Mouse (Mus musculus): Measurements from ENCODE around the gene 4931440F15Rik.

The 4931440F15Rik gene

DNA sequence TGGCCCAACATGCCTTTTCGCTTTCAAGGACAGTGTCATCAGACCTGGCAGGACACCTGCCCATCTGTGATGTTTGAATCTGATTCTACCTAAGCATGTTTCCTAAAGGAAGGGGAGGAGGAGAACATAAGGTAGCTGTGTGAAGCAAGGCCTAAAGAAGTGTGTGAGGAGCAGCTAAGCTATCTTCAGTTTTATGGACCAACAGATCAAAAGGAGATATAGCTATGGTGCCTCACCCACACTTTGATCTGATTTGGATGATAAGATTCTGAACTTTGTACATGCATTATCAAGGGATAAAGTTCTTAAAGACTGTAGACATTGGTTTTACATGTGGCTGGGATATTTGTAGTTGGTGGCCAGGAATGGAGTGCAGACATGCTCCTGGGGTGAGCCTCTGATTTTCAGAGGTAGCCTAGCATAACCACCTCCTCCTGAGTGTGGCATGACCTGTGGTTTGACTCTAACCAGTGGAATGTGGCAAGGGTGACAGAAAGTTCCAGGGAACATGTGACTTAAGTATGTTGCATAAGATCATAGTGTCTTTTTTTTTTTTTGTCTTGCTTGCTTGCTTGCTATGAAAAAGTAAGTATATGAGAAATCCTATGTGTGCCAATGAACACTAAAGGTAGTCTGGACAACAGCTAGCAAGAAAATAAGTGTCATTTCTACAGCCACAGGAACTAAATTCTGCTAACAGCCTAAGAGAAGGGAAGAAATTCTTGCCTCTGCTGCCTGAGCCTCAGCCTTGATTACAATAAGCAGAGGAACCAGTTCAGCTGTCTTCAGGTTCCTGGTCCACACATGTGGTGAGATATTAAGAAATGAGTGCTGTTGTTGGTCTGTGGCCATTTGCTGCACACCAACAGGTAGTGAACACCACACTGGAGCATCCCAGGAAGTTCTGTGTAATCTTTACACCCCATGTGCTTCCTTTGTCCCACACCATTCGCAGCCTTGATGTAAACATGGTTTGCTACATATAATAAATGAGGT, 23.7 kb downstream of the 4931440F15Rik start:
- DNase-seq = peak in 1 of 2 experiments; percentile 16

DNA sequence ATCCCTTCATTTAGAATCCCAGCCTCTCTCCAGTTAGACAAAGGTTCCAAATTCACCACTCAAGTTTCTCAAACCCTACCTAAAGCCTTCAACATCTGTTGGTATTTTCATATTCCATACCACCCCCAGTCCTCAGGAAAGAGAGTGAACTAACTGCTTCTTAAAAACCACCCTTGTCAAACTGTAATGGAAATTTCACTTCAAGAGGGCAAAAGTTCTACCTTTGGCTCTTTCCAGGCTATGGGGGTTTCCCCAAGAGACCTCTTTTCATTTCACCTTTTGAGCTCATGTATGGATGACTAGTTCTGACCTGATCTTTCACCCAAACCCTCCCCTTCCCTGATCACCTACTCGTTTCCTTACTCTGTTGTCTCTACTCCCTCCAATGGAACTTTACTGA, 25.6 kb downstream of the 4931440F15Rik start:
- DNase-seq = no peak

DNA sequence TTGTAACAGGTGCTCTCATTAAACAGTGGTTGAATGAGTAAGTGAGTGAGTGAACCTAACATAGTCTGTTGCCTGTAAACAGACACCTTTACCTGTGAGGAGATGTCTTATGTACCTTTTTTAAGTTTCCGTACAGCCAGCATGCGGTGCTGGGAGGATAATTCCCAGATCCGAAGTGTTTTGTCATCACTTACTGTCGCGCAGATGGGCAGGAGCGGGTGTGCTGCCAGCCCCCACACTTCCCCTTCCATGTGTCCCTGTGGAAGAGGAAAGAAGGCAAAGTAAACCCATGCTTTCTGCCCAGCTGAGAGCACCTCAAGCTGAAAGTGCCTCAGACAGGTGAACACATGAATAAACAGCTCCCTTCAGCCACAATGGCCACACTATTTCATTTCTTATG, 30.4 kb downstream of the 4931440F15Rik start:
- no peak for DNase-seq

GRCm38 (mm10) chr11:29794475-29794874, 31.0 kb downstream of the 4931440F15Rik start:
- no peak for DNase-seq

- no peak for DNase-seq
These were observed 34.7 kb downstream of the 4931440F15Rik start for GRCm38 (mm10) chr11:29790796-29791195.

- DNase-seq = no peak
These were observed 36.4 kb downstream of the 4931440F15Rik start for GRCm38 (mm10) chr11:29788921-29789638.

DNA sequence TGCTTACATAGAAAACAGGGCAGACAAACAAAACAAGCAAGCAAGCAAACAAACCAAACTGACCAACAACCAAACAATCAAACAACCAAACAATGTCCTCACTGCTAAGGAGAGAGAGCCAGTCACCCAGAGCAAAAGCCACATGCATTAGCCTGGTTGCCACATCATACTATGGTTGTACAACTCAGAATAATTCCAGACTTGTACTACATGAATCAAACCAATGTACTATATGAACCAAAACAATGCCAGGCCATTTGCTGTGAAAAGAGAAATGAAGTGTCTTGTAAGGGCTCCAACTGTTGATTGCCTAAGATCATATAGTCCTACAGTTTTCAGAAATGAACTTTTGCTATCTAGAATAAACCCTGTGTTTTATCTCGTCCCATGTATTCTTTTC, 37.0 kb downstream of the 4931440F15Rik start:
- DNase-seq = no peak

GRCm38 (mm10) chr11:29787473-29787872, 38.0 kb downstream of the 4931440F15Rik start:
- DNase-seq = no peak

GRCm38 (mm10) chr11:29786583-29787219, 38.8 kb downstream of the 4931440F15Rik start:
- DNase-seq = peak in 1 of 2 experiments; percentile 24

GRCm38 (mm10) chr11:29779409-29780026, 46.0 kb downstream of the 4931440F15Rik start:
- DNase-seq = no peak

- DNase-seq = no peak
These were observed 46.5 kb downstream of the 4931440F15Rik start for GRCm38 (mm10) chr11:29778936-29779335.

GRCm38 (mm10) chr11:29777964-29778363, 47.5 kb downstream of the 4931440F15Rik start:
- peak in 1 of 2 experiments; percentile 22 for DNase-seq

DNA sequence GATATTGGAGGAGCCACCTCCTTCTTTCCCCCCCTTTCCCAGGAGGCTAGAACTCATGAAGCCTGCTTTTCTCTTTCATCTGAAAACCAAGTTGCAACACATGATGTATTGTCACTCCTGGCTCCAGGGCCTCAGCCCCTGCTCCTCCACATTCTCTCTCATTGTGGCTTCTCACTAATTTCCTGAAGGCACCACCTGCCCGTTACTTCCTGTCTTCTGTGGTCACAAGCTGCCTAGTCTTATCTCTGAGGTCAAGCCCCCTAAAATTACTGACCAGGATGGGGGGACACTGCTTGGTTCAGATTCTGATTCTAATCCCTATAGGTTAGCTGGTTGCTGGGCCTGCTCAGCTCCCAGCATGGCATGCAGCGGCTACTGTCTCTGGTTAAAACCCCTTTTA, 50.7 kb downstream of the 4931440F15Rik start:
- no peak for DNase-seq

- DNase-seq = no peak
These were observed 51.2 kb downstream of the 4931440F15Rik start for GRCm38 (mm10) chr11:29774296-29774695.
